Mouse (Mus musculus): ENCODE measurements at regions not wholly inside any gene's neighbourhood (a gene's known extent, or its start where the extent isn't known, plus 50 kb on each side); places are given as distances from the start of the nearest gene placed in this dataset.

- DNase-seq (ENCODE audit: low spot score), result no peak
Measured at GRCm38 (mm10) chrX:12888708-12889481, 127.0 kb upstream of the Med14 start.

- DNase-seq (ENCODE audit: low spot score), result no peak
Measured at GRCm38 (mm10) chrX:12888010-12888707, 126.3 kb upstream of the Med14 start.

- no peak for DNase-seq (ENCODE audit: low spot score)
Measured at GRCm38 (mm10) chrX:12887516-12887915, 125.6 kb upstream of the Med14 start.

DNA sequence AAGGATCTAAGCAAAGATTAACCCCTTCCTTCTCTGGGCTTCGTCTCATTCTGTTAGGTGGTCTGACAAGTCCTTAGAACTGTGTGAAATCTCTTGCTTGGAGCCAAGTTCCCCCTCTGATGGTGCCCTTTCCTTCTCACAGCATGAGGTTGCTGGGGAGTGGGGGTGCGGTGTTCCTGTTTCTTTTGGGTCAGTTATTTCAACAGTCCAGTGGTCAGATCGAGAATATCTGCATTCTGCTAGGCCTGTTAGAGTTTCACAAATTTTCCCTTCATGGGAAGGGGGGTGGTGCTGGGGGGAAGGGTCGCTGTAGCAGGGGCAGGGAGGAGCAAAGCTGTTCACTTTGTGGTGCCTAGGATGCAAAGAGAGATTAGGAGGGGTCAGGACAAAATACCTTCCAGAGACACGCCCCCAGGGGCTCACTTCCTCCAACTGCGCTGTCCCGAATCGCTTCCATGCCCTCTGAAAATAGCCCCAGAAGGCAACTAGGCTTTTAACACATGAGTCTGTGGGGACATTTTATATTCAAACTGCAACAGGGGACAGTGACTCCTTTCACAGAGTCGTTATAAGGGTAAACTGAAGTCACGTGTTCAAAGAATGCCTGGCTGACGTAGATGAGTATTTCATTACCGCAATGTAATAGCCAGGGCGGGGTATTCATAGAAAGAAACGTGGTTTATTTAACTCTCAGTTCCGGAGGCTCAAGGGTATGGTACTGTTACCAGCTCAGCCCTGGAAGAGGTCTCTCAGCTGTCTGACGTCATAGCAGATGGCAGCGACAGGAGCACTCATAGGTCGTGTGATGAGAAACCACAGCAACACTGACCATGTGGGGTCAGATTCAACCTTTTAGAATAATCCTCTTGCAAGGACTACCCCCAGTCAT lies 124.5 kb upstream of the Med14 start:
- DNase-seq (ENCODE audit: low spot score), result no peak

DNA sequence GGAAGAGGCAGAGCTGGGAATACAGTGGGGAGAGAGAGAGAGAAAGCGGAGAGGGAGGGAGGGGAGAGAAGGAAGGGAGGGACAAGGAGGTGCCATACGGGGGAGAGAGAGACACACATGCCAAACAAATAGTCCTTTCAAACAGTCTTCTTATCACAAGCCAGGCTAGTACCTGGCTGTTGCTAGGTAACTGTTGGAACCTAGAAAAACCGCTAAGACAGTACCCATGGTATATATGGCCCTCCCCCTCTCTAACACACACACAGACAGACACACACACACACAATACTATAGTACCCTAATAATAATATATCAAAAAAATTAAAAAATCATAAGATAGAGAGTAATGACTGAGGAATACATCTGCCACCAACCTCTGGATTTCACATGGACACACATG lies 117.4 kb upstream of the Med14 start:
- no peak for DNase-seq (ENCODE audit: low spot score)

GRCm38 (mm10) chrX:12877506-12877905 lies 115.6 kb upstream of the Med14 start:
- DNase-seq (ENCODE audit: low spot score), result no peak

DNA sequence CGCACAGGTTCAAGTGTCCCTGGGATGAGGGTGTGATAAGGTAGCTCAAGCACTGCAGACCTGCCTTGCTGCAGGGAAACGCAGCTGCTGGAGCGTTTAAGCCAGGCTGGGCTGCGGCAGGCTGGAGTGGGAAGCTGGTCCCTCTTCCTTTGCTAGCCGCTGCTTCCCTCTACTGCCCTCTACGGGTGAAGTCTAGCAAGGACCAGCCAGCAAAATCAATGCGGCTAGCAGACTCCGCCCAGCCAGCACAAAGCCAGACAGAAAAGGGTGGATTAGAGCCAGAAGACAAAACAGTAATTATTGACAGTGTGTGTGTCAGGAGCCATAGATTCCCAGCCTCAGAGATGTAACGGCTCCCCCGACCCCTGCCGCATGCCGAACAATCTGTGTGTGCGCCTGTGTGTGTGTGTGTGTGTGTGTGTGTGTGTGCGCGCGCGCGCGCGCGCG lies 111.8 kb upstream of the Med14 start:
- DNase-seq (ENCODE audit: low spot score), result peak; percentile 81

DNA sequence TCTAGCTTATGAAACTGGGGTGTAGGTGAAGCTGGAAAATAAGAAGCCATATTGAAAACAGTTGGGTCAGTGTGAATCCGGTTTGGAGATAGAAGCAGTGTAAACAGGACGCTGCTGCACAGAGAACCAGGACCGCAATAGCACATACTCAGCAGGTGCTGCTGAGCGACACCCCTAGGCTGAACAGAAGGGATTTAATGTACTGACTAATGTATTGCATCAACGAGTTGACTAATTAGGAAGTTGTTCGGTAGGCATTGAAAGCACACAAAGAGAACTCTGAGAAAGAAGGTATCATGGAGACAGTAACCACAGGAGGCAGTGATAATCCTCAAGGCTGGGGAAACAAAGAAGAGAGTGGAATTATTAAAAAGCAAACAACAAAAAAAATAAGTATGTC lies 111.4 kb upstream of the Med14 start:
- no peak for DNase-seq (ENCODE audit: low spot score)

GRCm38 (mm10) chrX:12866885-12867498 lies 105.1 kb upstream of the Med14 start:
- no peak for DNase-seq (ENCODE audit: low spot score)

DNA sequence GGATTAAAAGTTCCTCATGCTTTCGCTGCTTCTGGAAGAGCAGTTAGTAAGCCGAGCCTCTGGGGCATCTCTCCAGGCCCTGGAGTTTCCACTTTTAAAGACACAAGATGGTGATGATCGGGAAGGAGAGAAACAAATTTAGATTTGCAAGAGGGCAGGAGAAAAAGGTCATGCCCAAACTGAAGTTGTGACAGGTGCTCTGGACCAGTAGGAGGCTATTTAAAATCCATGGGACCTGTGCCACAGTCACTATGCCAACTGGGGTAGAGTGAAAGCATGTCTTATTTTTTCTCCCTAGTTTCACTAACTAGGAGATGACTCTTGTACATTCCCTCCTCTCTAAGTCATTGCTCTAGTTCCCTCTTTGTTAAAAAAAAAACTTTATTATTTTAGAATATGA lies 104.3 kb upstream of the Med14 start:
- DNase-seq (ENCODE audit: low spot score), result no peak

GRCm38 (mm10) chrX:12860168-12860567 lies 98.3 kb upstream of the Med14 start:
- DNase-seq (ENCODE audit: low spot score), result no peak

DNA sequence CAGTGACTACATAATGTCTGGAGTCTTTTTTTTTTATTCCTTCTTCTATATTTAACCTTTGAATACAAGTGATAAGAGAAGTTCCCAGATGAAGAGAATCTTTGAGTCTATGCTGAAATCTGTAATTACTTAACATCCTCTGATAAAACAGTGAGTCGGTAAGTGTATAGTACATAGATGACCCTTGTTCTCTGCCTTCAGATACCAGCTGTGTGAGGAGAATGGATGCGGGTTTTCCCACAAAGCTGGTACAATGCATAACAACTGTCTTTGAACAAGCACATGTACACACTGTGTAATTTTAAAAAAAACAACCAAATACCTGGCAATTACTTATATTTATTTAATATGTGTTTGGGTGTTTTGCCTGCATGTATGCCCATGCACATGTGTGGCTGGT lies 96.9 kb upstream of the Med14 start:
- no peak for DNase-seq (ENCODE audit: low spot score)

DNA sequence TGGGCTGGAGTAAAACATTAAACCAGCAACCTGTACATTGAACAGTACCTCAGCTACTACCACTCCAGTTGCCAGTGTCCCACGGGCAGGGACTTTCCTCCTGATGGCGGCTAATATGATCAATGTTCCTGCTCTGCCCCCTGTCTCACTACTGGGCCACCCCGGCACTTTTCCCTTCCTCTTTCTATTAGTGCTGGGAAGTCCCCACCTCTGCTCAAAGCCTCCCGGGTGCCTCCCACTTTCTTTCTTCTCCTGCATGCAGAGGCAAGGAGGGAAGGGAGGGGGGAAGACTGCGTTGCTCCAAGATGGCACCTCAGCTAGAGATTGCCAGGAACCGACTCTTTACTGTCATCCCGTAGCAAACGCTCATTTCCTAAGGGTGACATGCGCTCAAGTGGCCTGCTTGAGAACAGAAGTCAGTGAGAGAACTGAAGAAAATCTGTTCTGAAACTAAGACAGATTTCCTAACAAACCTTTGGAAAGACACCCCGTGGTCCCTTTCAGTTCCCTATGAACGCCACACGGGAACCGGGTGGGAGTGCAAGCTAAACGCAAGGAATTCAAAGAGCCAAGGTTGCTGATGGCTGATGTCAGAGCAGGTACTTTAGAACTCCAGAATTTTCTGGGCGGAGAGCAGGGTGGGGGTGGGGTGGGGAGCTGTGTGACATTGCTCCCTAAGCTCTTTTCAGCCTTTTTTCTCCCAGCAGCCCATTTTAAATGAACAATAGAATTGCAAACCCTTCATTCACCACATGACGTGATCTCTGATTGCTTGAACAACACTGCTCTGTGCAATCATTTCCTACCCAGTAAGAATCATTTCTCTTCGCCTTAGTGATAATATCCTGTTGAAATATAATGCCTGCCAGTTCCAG lies 96.2 kb upstream of the Med14 start:
- peak; percentile 29 for DNase-seq (ENCODE audit: low spot score)

DNA sequence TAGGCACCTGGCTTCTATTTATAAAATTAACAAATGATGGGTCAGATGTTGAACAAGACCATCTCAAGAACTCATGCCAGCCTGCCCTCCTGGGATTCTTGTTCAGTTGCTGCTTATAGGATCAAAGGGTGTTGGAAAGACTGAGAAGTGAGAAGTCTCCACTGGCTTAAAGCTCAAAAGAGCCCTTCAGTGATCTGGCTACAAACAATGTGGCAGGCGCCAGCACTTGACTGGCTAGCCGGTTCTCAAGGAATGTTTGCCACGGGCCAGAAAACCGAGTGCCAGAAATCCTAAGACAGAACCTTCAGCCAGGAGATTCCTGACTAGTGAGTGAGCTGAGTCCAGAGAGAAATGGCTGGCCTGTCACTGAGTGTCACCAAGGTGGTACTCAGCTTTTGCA lies 93.6 kb upstream of the Med14 start:
- peak; percentile 43 for DNase-seq (ENCODE audit: low spot score)

DNA sequence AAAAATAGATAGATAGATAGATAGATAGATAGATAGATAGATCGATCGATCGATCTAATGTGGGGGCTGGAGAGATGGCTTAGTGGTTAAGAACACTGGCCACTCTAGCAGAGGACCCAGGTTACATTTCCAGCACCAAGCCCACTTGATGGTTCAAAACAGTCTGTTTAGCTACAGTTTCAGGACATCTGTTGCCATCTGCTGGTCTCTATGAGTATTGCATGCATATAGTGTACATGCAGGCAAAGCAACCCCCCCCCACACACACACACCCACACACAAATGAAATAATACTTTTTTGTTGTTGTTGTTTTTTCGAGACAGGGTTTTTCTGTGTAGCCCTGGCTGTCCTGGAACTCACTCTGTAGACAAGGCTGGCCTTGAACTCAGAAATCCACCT lies 89.8 kb upstream of the Med14 start:
- DNase-seq (ENCODE audit: low spot score), result peak; percentile 55

DNA sequence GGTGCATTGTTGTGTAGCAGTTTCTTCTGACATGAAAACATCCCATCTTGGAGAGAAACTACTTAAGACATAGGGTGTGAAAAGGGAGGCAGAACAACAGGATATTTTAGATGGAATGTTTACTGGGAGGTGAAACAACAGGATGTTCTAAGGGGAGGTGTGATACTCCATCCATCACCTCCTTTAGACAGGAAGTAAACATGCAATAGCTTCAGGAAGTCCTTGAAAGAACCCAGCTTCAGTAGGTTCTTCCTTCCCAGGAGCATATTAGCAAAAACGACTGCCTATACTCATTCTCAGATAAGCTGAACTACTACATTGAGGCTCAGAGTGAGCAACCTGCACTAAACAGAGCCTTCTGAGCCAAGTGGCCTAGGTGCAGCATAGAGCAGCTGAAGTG lies 82.6 kb upstream of the Med14 start:
- DNase-seq (ENCODE audit: low spot score), result no peak

- DNase-seq (ENCODE audit: low spot score), result no peak
Measured at GRCm38 (mm10) chrX:12841021-12841325, 79.1 kb upstream of the Med14 start.

DNA sequence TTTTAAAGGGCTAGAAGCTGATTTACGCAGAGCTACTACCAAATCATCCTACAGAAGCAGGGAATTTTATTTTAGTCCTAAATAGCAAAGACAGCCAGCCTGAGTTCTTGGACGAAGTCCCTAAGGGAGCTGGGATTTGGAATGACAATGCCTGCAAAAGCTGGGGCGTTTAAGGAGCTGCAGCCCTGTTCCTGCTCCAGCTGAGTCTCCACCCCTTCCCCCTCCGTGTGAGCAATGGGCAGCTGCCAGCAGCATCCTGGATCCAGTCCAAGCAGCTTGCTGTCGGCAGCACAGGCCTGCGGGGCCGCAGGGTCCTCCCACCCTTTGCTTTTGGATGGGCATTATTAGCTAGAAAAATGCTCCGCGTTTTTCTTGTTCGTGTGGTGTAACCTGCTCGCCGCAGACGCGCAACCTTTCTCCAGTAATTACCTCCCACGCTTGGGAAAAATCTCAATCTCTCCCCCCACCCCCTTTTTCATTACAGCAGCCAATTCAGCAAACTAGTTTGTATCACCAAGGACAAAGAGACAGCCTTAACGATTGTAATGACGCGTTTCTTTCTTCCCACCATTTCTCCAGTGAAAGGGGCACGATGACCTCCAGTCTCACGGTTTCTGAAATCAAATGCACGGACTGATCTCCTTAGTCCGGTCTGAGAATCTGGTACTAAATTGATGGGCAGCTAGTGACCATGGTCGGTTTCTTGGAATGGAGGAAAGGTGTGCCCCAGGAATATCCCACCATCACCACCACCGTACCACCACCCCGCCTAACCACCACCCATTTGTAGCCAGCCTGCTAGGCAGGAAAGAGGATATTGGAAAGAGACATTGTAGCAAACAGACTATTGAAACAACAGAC lies 78.5 kb upstream of the Med14 start:
- peak; percentile 82 for DNase-seq (ENCODE audit: low spot score)

DNA sequence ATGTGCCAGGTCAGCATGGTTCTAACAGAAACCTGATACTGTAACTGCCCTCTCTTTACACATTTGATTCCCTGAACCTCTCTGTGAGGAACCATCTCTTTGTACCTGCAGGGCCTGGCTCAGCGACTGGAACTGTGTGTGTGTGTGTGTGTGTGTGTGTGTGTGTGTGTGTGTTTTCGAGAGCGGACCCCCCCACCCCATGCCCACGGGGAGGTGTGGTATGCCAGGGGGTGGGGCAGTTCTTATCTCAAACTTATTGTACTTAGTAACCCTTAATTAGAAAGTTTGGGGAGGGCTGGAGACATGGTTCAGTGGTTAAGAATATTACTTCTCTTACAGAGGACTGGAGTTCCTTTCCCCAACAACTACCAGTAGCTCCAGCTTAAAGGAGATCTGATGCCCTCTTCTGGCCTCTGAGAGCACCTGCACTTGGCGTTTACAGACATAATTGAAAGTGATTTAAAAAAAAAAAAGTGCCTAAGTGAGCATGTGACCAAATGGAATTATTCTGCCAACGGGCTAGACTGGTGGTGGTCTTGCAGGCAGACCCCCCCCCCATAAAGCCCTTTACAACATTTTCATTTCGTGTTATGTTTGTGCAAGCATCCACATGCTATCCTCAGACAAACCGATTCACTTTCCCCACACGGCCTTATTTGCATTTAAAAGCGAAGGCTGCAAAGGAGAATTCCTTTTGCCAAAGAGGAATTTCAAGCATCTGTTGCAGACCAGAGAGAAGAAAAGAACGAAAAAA lies 77.7 kb upstream of the Med14 start:
- DNase-seq (ENCODE audit: low spot score), result peak; percentile 70

GRCm38 (mm10) chrX:12837821-12838220 lies 75.9 kb upstream of the Med14 start:
- peak; percentile 28 for DNase-seq (ENCODE audit: low spot score)
